ENCODE assay signal across 26 mouse cellular contexts in the genomic region with DNA sequence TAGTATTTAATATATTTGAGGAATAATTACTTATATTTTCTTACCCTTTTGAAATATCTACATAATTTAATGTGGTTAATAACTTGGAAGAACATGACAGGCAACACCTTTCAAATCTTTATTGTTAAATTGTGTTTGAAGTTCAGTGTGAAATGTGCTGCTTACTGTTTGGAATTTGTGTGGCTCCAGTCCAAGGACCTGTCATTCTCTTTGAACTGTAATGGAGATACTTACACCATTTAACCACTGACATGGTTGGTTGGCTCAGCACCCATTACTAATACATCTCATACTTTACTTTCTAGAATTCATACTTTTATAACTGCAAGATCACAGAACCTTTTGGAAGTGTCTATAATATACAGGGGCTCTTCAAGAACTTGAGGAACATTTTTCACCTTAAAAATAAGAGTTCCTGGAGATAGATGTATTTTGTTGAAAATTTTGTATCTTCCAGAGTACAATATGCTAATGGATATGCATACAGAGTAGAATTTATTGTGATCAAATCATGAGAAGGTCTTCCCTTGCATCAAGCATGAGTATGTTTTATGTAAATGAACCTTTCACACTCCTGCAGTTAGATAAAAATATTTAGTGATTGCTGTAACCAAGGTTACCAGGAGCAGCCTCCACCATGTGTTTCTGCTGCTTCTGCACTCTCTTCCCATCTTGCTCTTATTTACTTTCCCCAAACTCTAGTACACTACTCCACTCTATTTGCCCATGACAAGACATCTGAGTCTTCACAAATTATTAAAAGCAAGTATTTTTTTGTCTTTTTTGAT.
DNase-seq lines count a peak whose midpoint lies in the region; ATAC-seq and TF ChIP-seq lines count a peak whose summit lies in the region.
"Had no signal": no experiment of that assay in that cellular context is flagged by ENCODE, and none has a peak within 500 bp of the region (broad histone marks: within the 10 kb centered on the region; RNA-seq: fewer than 3 reads in every experiment).

No protein-coding gene starts in this region.

- no peaks in the 10 kb centered on the region for H3K36me3 ChIP-seq in embryonic facial prominence, embryonic 14.5 days (ENCODE audit: control insufficient read depth, insufficient read depth, low read length)
- H3K36me3 ChIP-seq in embryonic facial prominence, embryonic 10.5 days (replicated peaks) = no peaks in the 10 kb centered on the region
- no peaks in the 10 kb centered on the region for H3K36me3 ChIP-seq in forebrain, postnatal 0 days (ENCODE audit: insufficient read depth)
- no peaks in the 10 kb centered on the region for H3K36me3 ChIP-seq in forebrain, embryonic 15.5 days
- H3K36me3 ChIP-seq: embryonic facial prominence, embryonic 13.5 days; G1E; heart, embryonic 12.5 days; heart, embryonic 15.5 days; hindbrain, embryonic 10.5 days; hindbrain, embryonic 13.5 days; intestine, embryonic 15.5 days had no signal

- no peak for ATAC-seq in embryonic facial prominence, embryonic 14.5 days (ENCODE audit: low read depth)
- ATAC-seq in forebrain, postnatal 0 days = peak; percentile 79
- no peak for ATAC-seq in forebrain, embryonic 15.5 days (replicated peaks)
- ATAC-seq: hindbrain, embryonic 16.5 days; intestine, embryonic 15.5 days had no signal

- H3K4me1 ChIP-seq in embryonic facial prominence, embryonic 14.5 days (ENCODE audit: control insufficient read depth, insufficient read depth, low read length) = no peaks in the 10 kb centered on the region
- H3K4me1 ChIP-seq in embryonic facial prominence, embryonic 10.5 days = no peaks in the 10 kb centered on the region
- no peaks in the 10 kb centered on the region for H3K4me1 ChIP-seq in forebrain, postnatal 0 days (ENCODE audit: insufficient read depth)
- no peaks in the 10 kb centered on the region for H3K4me1 ChIP-seq in forebrain, embryonic 15.5 days
- H3K4me1 ChIP-seq: embryonic facial prominence, embryonic 13.5 days; heart, embryonic 12.5 days; heart, embryonic 15.5 days; hindbrain, embryonic 10.5 days; hindbrain, embryonic 13.5 days; intestine, embryonic 15.5 days had no signal

- TF ChIP-seq CTCF in forebrain, postnatal 0 days (IDR thresholded peaks at IDR 0.05; ENCODE audit: low read depth) = no peak

- no peaks in the 10 kb centered on the region for H3K9me3 ChIP-seq in embryonic facial prominence, embryonic 14.5 days (ENCODE audit: control insufficient read depth, low read length)
- no peaks in the 10 kb centered on the region for H3K9me3 ChIP-seq in embryonic facial prominence, embryonic 10.5 days
- no peaks in the 10 kb centered on the region for H3K9me3 ChIP-seq in forebrain, postnatal 0 days (ENCODE audit: low read length)
- H3K9me3 ChIP-seq in forebrain, embryonic 15.5 days = no peaks in the 10 kb centered on the region
- H3K9me3 ChIP-seq: embryonic facial prominence, embryonic 13.5 days; G1E; heart, embryonic 15.5 days; hindbrain, embryonic 10.5 days; hindbrain, embryonic 13.5 days; intestine, embryonic 15.5 days had no signal

- peak; percentile 55 for DNase-seq in embryonic facial prominence, embryonic 14.5 days (ENCODE audit: low spot score)
- no peak for DNase-seq in embryonic facial prominence, embryonic 10.5 days (ENCODE audit: low spot score)
- no peak for DNase-seq in forebrain, postnatal 0 days
- DNase-seq in Muller cell, postnatal 12 days (ENCODE audit: inconsistent ontology term) = peak; percentile 51
- no peak for DNase-seq in adrenal gland, adult (ENCODE audit: inconsistent age in 2 of 2, low spot score in 1 of 2)
- DNase-seq: adrenal gland, adult 8-10 months; adrenal gland, postnatal 25 days; cerebellum, adult 11 months; cerebellum, adult 2 months; cerebellum, adult 9-11 months; cerebellum, postnatal 25 days; gastrocnemius, postnatal 25 days; heart, adult 18-20 months; heart, postnatal 36 days; kidney, adult 18-20 months; kidney, adult 9 months had no signal

- no peaks in the 10 kb centered on the region for H3K27me3 ChIP-seq in embryonic facial prominence, embryonic 14.5 days (replicated peaks; ENCODE audit: control insufficient read depth, insufficient read depth, low read length)
- no peaks in the 10 kb centered on the region for H3K27me3 ChIP-seq in embryonic facial prominence, embryonic 10.5 days (replicated peaks; ENCODE audit: low read depth, poor library complexity, severe bottlenecking)
- H3K27me3 ChIP-seq in forebrain, postnatal 0 days (ENCODE audit: insufficient read depth, low read length) = no peaks in the 10 kb centered on the region
- no peaks in the 10 kb centered on the region for H3K27me3 ChIP-seq in forebrain, embryonic 15.5 days
- H3K27me3 ChIP-seq: CH12.LX; embryonic facial prominence, embryonic 13.5 days; heart, embryonic 12.5 days; heart, embryonic 15.5 days; hindbrain, embryonic 13.5 days; intestine, embryonic 15.5 days had no signal

- H3K27ac ChIP-seq in embryonic facial prominence, embryonic 14.5 days (replicated peaks; ENCODE audit: low read depth, low read length) = no peak overlapping the region
- no peak overlapping the region for H3K27ac ChIP-seq in embryonic facial prominence, embryonic 10.5 days (replicated peaks)
- no peak overlapping the region for H3K27ac ChIP-seq in forebrain, postnatal 0 days (ENCODE audit: low read depth, low read length)
- H3K27ac ChIP-seq in forebrain, embryonic 15.5 days (replicated peaks) = no peak overlapping the region
- H3K27ac ChIP-seq: embryonic facial prominence, embryonic 13.5 days; heart, embryonic 15.5 days; hindbrain, embryonic 10.5 days; hindbrain, embryonic 13.5 days; intestine, embryonic 15.5 days had no signal

- H3K9ac ChIP-seq in embryonic facial prominence, embryonic 14.5 days (ENCODE audit: low read depth, low read length) = no peak overlapping the region
- no peak overlapping the region for H3K9ac ChIP-seq in forebrain, postnatal 0 days
- no peak overlapping the region for H3K9ac ChIP-seq in forebrain, embryonic 15.5 days (replicated peaks)
- H3K9ac ChIP-seq: embryonic facial prominence, embryonic 13.5 days; heart, embryonic 12.5 days; heart, embryonic 15.5 days; hindbrain, embryonic 13.5 days; intestine, embryonic 15.5 days had no signal

- no peak overlapping the region for H3K4me3 ChIP-seq in embryonic facial prominence, embryonic 14.5 days (ENCODE audit: low read depth, low read length)
- no peak overlapping the region for H3K4me3 ChIP-seq in embryonic facial prominence, embryonic 10.5 days
- no peak overlapping the region for H3K4me3 ChIP-seq in forebrain, postnatal 0 days (ENCODE audit: low read depth, low read length)
- H3K4me3 ChIP-seq in forebrain, embryonic 15.5 days = no peak overlapping the region
- H3K4me3 ChIP-seq: embryonic facial prominence, embryonic 13.5 days; heart, embryonic 12.5 days; heart, embryonic 15.5 days; hindbrain, embryonic 10.5 days; hindbrain, embryonic 13.5 days; intestine, embryonic 15.5 days had no signal

- H3K4me2 ChIP-seq in embryonic facial prominence, embryonic 14.5 days (ENCODE audit: low read depth, low read length) = no peak overlapping the region
- H3K4me2 ChIP-seq in forebrain, postnatal 0 days (ENCODE audit: low read depth) = no peak overlapping the region
- H3K4me2 ChIP-seq in forebrain, embryonic 15.5 days (replicated peaks) = no peak overlapping the region
- H3K4me2 ChIP-seq: embryonic facial prominence, embryonic 13.5 days; heart, embryonic 12.5 days; heart, embryonic 15.5 days; hindbrain, embryonic 13.5 days; intestine, embryonic 15.5 days had no signal

Comparison
In these comparisons a context has a peak if more than half of its experiments do, and no peak if none do; other contexts are left out.
1. DNase-seq: peak in embryonic facial prominence, embryonic 14.5 days (single experiment) and Muller cell, postnatal 12 days (single experiment); none in embryonic facial prominence, embryonic 10.5 days (single experiment), forebrain, postnatal 0 days (single experiment) and adrenal gland, adult (0 of 2).